Mouse (Mus musculus): ENCODE measurements around the gene Rev1. TPM values are rescaled to one million over a fixed set of nuclear protein-coding genes. Genes with fewer than 3 reads are reported as not detected.
"Not testable (repeated sequence)": the region's sequence is repeated elsewhere in the genome, so short reads cannot be mapped to it uniquely, and the experiment has no call there.

Rev1 gene
- polyA plus RNA-seq, 1 experiment: 9.5 TPM

- no peak for DNase-seq (ENCODE audit: low read depth)
These were observed 62.3 kb downstream of the Rev1 start for GRCm38 (mm10) chr1:38067276-38067675.

GRCm38 (mm10) chr1:38062156-38062555, 67.4 kb downstream of the Rev1 start:
- not testable (repeated sequence) for DNase-seq (ENCODE audit: low read depth)

DNA sequence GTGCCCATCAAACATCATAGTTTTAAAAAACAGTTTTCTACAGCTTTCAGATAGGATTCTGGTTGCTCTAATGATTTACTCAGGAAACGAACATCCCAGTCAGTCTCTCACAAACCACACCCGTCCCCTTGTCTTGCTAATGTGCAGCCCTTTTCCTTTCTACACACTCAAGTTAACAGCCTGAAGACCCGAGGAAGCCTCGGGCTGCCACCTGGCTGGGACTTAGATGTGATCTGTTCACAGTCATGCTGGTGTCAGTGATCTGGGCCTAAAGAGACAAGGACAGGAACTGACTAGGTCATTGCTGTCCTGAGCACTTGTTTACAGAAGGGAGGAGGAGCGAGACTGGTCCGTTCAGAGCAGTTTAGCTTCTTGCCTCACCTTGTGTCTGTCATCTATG, 71.2 kb downstream of the Rev1 start:
- no peak for DNase-seq (ENCODE audit: low read depth)

DNA sequence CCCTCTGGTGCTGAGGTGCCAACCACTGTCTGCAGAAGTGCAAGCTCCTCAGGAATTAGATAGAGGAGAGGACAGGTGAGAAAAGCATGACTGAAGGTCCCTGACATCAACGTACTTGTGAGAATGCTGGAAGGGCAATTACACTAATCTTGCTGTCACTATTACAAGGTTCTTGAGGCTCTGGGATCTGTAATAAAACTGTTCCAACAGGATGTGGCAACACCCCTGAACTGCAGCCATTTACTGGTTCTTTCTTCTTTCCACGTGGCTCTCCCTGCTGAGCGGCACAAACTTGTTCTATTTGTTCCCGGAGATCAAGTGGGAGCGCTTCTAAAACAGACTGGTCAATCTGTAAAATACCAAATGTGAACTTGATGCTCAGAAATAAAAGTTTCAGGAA, 74.4 kb downstream of the Rev1 start:
- DNase-seq (ENCODE audit: low read depth): peak; percentile 55

DNA sequence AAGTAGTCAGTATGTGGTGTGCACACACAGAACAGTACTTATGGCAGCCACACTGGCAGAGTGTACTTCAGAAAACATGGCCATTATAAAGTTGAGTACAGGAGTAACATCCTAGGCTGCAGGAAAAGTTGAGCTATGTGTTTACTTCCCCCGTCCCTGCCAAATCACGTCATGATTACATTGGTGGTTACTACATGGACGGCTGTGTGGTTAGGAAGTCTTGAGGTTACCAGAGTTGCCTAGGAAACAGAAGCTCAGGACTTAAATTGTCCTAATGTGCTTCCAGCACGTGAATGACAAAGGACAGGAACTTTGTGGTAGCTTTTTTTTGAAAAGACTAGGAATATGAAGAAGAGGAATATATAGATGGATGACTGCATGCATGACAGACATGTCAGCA, 80.0 kb downstream of the Rev1 start:
- no peak for DNase-seq (ENCODE audit: low read depth)

DNA sequence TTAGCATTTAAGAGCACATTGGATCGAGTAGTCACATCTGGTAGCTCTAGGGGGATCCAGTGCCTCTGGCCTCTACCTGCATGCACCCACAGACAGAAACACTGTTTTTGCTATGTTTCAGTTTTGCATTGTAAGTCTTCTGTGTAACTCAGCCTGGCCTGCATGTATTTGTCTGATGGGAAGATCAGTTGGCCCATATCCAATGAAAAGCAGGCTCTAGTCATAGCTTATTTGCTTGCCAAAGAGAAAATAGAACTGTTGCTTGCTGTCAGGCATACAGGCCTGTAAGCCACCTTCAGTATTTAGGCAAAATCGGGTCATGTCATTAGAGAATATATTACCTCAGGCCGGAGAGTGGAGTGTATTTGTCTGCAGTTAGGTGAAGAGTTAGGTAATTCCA, 81.5 kb downstream of the Rev1 start:
- DNase-seq (ENCODE audit: low read depth): no peak

DNA sequence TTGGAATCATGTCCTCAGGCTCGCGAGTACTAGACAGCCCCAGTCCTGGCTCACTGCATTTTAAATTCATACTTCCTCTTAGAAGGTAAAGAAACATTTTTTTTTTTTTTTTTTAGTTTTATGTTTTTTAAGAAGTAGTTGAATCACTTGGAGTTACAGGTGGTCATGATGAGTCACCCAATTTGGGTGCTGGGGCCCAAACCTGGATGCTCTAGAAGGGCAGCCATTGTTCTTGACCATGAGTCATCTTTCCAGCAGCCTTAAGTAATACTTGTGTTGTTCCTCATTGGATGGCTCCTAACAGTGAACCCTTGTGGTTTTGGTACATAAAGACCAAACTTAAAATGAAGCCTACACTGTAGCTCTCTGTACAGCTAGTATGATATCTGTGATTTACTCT, 90.7 kb downstream of the Rev1 start:
- no peak for DNase-seq (ENCODE audit: low read depth)

GRCm38 (mm10) chr1:38037375-38037774, 92.2 kb downstream of the Rev1 start:
- DNase-seq (ENCODE audit: low read depth): no peak

GRCm38 (mm10) chr1:38035521-38035920, 94.1 kb downstream of the Rev1 start:
- DNase-seq (ENCODE audit: low read depth): no peak

- no peak for DNase-seq (ENCODE audit: low read depth)
These were observed 98.2 kb downstream of the Rev1 start for GRCm38 (mm10) chr1:38031391-38031790.

DNA sequence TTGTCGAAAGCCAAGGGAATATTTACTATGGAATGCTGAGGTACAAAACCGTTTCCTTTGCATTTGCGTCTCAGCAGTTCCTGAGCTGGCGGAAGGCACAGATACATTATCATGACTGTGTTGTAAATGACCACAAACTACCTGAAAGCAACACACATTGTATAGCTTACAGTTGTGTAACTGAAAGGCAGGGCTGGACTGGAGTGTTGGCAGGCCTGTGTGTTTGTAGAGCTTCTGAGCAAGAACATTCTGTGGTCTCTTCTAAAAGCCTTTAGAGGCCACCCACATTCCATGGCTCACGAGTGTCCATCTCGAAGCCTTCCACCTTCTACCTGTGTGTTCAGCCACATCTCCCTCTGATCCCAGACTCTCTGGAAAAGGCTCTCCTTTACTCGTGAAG, 102.3 kb downstream of the Rev1 start:
- DNase-seq (ENCODE audit: low read depth): peak; percentile 12

- no peak for DNase-seq (ENCODE audit: low read depth)
These were observed 114.9 kb downstream of the Rev1 start for GRCm38 (mm10) chr1:38014551-38015203.

GRCm38 (mm10) chr1:38012509-38012908, 117.1 kb downstream of the Rev1 start:
- no peak for DNase-seq (ENCODE audit: low read depth)

- DNase-seq (ENCODE audit: low read depth): no peak
These were observed 117.5 kb downstream of the Rev1 start for GRCm38 (mm10) chr1:38012104-38012503.

- no peak for DNase-seq (ENCODE audit: low read depth)
These were observed 118.0 kb downstream of the Rev1 start for GRCm38 (mm10) chr1:38011647-38012046.

DNA sequence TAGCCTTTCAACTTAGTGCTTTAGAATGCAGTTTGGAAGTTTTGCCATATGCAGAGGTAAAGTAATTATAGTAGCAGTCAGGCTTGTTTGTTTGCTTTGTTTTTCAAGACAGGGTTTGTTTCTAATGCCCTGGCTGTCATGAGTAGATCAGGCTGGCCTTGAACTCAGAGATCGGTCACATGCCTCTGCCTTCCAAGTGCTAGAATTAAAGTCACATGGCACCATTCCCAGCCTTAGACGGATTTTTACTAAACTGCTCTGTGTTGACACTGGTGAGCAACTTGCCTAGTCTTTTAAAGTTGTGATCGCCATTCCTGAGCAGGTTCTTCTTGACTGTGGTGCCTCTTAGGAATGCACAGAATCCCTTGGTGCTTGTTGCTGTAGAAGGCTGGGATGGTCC, 122.9 kb downstream of the Rev1 start:
- no peak for DNase-seq (ENCODE audit: low read depth)

GRCm38 (mm10) chr1:38003046-38003445, 126.6 kb downstream of the Rev1 start:
- no peak for DNase-seq (ENCODE audit: low read depth)

Other genes with a start within 250 kb of the Rev1 start
- gene Mitd1, start 239.4 kb downstream of the Rev1 start, polyA plus RNA-seq (2012; rRNA removed): 6.9 and 7.8 TPM in 2 replicates
- 63.1 and 94.7 TPM in 2 replicates for gene Mrpl30, start 239.3 kb downstream of the Rev1 start, polyA plus RNA-seq (2012; rRNA removed)
- 0.05 and 0.19 TPM in 2 replicates for gene Lyg2, start 213.3 kb downstream of the Rev1 start, polyA plus RNA-seq (2012; rRNA removed)
- gene Lyg1, start 172.0 kb downstream of the Rev1 start, polyA plus RNA-seq (2012; rRNA removed): 0.32 TPM in 1 of 2 replicates, not detected in the other
- gene Txndc9, start 131.9 kb downstream of the Rev1 start, polyA plus RNA-seq (2012; rRNA removed): 9.8 and 12.3 TPM in 2 replicates
- gene Eif5b, start 131.8 kb downstream of the Rev1 start, polyA plus RNA-seq (2012; rRNA removed): 8.1 and 12.3 TPM in 2 replicates